Mouse (Mus musculus) myocyte (in vitro differentiated cells): ENCODE data around the gene Vti1a.

Experiments used
- MAX ChIP-seq: IDR thresholded peaks from one replicate; pipeline ENCODE4 v1.6.1; 2011; ENCODE audit warnings: low read depth, mild to moderate bottlenecking, control low read depth
- MYOG ChIP-seq, 3 experiments: IDR thresholded peaks; one replicate each; pipeline ENCODE4 v1.6.1; 2011; ENCODE audit warnings: control low read depth in 2 of 3, low read depth in 2 of 3, mild to moderate bottlenecking in 2 of 3; ENCODE audit not compliant: insufficient read length in 2 of 3, control insufficient read depth in 1 of 3, insufficient read depth in 1 of 3
- POLR2A ChIP-seq: IDR thresholded peaks from one replicate; pipeline ENCODE4 v1.6.1; 2011; ENCODE audit warnings: low read depth, mild to moderate bottlenecking, control low read depth, moderate library complexity; ENCODE audit not compliant: insufficient read length
- POLR2AphosphoS2 ChIP-seq: IDR thresholded peaks from one replicate; pipeline ENCODE4 v1.6.1; 2011; ENCODE audit warnings: low read depth, control low read depth; ENCODE audit not compliant: insufficient read length
- REST ChIP-seq: IDR thresholded peaks from one replicate; pipeline ENCODE4 v1.6.1; 2011; ENCODE audit warnings: mild to moderate bottlenecking, control low read depth, moderate library complexity; ENCODE audit not compliant: insufficient read depth, insufficient read length
- TCF12 ChIP-seq: IDR thresholded peaks from one replicate; pipeline ENCODE4 v1.6.1; 2011; ENCODE audit warnings: mild to moderate bottlenecking, control low read depth; ENCODE audit not compliant: poor library complexity, insufficient read depth, severe bottlenecking
- TCF3 ChIP-seq: IDR thresholded peaks from one replicate; pipeline ENCODE4 v1.6.1; 2011; ENCODE audit warnings: low read depth, control low read depth; ENCODE audit not compliant: insufficient read length

DNA sequence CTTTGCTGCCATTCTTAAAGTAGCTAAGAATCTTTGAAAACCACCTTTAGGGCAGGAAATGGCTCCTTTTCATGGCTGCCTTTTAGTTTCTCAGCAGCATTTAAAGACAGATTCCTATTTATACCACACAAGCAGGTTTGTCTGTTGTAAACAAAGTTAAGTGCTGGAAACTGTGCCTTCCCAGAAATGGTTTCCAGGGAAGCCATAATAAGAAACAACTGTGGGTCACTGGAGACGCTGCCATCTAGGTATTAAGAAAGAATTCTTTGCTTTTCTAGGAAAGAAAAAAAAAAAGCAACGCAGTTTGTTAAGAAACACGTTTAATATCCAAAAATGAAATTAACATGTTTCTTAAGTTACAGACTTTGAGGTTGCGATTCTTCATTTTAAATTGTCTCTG, 192.1 kb downstream of the Vti1a start:
- no peak for TF ChIP-seq POLR2A
- no peak for TF ChIP-seq REST
- TF ChIP-seq TCF12, result no peak
- TF ChIP-seq MAX, result no peak
- TF ChIP-seq POLR2AphosphoS2, result no peak
- TF ChIP-seq TCF3, result no peak
- TF ChIP-seq MYOG (IDR thresholded peaks at IDR 0.05; ENCODE audit: control insufficient read depth in 1 of 3, insufficient read depth in 1 of 3, insufficient read length in 2 of 3, low read depth in 2 of 3), result no peak
